Mouse (Mus musculus): ENCODE measurements at regions not wholly inside any gene's neighbourhood (a gene's known extent, or its start where the extent isn't known, plus 50 kb on each side); places are given as distances from the start of the nearest gene placed in this dataset.

DNA sequence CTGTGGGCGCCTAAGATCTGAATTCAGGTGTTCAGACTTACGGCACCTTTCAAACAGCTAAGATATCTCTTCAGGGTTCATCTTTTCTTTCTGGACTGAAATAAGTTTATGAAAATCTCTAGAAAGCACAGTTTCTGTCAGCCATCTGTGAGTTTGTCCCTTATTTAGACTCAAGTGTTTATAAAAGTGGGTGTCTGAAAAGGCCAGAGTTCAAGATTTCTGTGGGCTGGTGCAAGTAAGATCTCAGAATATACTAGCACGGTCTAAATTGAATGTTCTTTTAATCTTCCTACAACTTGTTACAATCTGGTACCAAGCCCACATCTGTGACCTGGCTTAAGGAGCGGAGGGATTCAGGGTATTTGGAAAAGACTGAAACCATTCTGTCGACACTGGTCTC lies 233.4 kb upstream of the Adgrl2 start:
- no peak for DNase-seq (ENCODE audit: low spot score in 2 of 2)

DNA sequence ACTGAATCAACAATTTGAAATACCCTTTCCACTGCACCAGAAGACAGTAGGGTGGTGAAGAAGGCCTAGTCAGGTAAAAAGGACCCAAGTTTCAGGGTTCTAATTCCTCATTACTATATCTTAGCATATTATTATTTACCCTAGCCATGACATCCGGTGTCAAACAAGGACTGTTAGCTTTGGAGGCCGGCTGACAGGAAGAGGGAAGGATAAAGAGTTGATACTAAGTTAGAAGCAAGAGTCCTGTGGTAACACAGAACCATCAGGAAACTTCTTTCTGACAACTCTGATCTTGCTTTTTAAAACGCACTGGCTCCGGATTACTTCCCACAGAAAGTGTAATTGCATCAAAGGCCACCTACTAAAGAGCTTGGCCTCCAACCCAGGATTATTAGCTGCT lies 230.6 kb upstream of the Adgrl2 start:
- DNase-seq (ENCODE audit: low spot score in 2 of 2) = no peak

DNA sequence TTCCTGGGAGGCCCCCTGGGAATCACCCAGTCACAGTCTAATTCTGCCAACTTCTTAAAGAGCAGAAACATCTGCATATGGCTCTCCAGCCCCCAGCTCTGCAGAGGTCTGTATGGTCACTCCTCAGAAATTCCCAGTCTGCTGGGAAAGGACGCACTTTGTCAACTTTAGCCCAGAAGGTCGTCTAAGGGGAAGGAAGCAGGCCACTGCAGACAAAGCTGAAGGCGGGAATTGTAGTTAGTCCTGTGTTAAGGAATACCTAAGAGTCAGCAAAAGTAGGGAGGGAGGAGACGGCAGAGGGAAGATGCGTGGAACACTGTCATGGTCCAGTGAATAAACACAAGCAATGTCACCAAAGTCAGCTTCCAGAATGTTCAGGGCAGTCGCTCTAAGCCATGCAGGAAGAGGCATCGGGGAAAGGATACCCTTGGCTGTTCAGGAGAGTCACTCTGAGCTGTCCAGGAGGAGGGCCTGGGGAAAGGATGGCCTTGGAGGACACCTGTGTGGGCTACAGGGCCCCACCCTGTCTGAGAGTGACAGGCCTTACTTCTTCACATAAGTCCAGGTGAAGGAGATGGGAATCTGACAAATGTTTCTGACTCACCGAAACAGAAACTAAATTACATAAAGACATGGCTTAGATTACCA lies 230.1 kb upstream of the Adgrl2 start:
- no peak for DNase-seq (ENCODE audit: low spot score in 2 of 2)

DNA sequence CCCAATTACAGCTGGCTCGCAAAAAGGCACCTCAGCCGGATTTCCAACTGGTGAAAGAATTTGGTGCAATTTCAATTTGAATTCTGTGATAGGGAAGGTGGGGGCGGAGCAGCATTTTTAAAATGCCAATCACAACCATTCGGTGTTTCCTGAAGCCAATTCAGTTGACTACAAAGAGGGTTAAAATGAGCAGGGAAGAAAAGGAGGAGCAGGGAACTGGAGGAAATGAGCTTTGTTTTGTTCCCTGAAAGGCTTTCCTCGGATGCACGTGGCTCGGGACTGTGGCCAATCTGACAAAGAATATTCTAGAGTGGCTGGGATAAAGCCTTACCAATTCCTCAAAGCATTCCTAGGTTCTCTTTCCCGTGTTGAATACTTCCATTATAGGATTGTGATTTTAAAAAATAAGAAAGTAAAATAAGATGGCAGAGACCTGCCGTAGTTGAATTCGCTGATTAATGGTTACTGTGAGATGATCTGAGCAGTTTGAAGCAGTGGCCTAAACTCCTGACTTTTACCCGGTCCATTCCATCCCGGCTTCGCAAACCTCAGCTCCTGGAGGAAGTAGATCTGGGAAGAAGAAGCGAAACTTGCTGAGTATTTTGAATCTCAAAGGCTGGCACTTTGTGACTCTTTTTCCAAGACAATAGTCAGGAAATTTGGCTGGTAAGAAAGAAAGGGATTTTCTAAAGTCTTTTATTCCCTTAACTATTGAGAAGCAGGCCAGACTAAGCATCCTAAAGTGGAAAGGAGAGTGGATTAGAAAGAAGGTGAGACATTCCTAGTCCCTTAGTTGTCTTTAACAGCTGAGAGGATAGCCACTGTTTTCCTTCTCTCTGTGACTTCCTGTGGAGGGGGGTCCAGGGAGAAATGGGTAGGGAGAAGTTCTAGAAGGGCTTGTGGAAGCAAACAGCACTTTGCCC lies 229.3 kb upstream of the Adgrl2 start:
- DNase-seq (ENCODE audit: low spot score in 2 of 2) = no peak

DNA sequence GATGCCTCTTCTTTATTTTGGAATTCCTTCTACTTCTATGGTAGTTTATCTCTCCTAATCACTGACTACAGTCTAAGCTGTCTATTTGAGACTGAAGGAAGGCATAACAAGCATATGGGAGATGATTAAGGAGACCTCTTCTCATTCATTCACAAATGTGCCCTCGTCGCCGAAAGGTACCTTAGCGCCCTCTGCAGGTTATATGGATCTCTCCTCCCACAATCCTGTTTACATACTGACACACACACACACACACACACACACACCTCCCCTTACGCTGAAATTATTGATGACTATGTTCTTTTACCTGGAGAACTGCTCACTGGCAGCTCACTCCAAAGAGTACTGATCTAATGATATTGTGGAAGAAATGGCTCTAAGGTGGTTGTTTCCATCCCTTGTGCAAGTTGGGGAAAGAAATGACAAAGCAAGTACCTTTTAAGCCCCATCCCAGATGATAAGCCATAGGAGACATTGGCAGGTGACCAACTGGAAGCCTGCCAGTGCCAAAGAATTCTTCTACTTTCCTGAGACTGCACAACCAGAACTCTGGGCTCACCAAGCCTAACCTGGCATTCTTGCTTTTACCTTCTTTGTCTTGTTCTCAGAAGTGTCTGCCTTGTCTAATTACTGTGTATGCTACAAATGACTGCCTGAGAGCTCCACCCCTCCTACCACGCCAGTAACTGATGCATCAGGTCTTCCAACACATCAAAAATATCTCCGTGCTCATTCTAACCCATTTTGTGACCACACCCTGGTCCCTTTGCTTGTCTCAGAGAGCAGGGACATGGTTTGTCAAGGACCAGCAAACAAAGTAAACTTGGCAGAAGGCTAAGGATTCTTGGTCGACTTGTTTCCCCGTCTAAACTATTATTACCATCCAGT lies 227.8 kb upstream of the Adgrl2 start:
- DNase-seq (ENCODE audit: low spot score in 2 of 2) = no peak

DNA sequence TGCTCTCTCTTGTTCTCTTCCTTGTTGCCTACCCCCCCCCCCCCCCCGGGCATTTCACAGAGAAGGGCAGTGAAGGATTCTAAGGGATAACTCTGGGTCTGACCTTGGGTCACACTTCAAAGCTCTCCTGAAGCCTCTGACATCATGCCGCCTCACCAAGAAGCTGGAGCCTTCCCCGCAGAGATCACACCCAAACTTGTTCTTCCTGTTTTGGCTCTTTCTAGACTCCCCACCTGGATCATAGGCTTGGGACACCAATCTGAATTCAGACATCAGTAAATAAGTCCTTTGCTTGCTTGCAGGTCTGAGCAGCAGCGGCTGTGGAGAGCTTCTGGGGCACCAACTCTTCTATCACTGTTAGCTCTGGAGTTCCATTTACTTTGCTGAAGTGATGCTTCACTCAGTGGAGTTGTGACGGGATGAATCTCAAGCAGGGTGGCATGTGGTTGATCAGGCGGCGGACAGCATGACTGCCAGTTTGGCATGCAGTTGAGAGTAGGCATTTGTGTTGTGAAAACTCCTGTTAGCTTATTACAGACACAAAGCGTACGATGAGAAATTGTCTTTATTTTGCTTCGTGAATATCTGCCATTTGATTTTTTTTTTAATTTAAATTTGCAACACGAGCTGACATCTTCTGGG lies 226.5 kb upstream of the Adgrl2 start:
- no peak for DNase-seq (ENCODE audit: low spot score in 2 of 2)

DNA sequence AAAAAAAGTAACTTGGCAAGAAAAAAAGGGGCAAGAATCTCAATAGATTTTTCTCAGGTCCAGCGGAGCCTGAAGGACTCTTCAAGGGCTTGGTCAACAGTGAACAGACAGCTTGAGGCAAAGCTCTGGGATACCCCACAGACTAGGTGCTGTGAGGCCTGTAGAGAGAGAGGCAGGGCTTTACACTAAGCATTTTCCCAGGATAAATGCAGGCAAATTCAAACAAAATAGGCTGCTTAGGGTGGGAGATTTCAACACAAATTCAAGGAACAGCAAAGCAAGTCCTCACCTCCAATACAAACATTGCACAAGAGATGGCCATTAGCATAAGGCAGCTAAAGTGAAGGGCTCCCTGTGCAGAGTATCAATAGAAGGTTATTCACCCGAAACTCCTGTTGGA lies 225.3 kb upstream of the Adgrl2 start:
- DNase-seq (ENCODE audit: low spot score in 2 of 2) = no peak

DNA sequence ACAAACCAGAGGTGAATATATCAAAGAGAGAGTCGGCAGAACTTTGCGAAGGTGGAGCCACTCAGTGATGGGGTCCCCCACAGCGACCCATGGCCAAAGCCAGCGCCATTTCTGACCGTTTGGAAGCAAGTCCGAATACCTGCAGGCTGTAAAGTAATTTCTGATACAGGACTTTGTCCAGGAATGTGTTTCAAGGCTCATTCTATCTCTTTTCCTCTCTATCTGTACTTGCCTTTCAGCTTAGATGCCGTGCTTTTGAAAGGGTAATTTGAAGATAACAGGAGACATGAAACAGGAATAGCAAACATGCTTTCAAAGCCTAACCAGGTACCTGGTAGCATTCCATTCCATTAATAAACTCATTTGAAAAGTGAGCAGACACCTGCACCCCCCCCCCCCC lies 221.6 kb upstream of the Adgrl2 start:
- DNase-seq (ENCODE audit: low spot score in 2 of 2) = no peak

DNA sequence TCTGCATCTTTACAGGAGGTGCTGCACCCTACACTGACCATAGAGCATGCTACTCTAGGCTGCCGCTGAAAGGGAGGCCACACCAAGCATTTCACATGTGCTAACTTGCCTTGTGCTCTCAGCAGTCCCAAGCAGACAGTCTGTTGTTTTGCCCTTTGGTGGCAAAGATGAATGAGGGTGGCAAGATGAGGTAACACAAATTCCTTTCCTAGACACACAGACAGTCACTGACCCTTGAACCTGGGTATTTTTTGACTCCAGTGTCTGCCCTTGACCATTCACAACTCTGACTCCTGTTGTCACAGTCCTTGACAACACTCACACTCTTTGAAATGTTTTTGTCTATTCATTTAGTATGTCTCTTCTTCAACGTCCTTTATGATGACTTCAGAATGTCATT lies 218.9 kb upstream of the Adgrl2 start:
- DNase-seq (ENCODE audit: low spot score in 2 of 2) = no peak

DNA sequence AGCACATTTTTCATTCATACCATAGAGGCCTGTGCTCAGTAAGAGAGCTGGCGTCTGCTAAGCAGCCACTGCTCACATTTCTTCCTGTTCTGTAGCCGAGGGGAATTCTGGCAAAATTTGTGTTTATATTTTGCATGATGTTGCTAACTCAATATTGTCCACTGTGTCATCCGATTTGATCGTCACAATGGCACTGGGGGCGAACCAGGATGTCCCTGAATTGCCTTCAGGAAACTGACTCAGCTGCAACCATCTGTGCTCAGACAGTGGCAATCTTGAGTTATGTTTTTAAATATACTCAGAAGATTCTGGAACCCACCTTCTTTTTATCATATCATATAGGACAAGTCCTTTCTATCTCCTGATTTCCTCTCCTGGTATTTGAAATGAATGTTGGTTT lies 213.1 kb upstream of the Adgrl2 start:
- DNase-seq (ENCODE audit: low spot score in 2 of 2) = no peak

DNA sequence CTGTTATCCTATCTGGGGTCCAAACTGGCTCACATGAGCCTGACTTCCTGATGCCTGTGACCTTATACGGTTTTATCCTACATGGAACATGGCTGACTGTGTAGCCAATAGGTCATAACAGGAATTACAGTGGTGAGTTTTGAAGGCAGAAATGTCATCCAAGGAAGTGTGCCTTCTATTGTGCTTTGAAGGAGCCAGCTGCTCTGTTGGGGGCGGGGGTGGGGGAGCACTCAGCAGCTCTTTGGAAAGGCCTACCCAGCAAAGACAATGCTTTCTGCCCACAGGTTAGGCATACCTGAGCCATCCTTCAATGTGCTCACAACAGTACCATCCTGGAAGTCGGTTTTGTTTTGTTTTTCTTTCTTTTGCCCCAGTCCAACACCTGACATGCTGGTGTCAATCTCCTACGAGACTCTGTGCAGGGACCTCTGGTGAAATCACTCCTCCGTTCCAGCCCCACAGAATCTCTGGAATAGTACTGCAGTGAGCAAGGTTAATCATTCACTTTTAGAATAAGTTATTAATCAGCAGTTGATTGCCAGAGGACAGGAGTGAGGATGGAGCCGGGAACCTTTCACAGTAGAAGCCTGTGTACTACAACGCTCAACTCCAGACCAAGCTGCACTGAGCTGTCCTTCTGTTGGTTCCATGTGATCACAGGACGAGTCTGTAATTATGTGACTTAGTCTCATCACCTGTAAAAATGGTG lies 206.3 kb upstream of the Adgrl2 start:
- no peak for DNase-seq (ENCODE audit: low spot score in 2 of 2)

DNA sequence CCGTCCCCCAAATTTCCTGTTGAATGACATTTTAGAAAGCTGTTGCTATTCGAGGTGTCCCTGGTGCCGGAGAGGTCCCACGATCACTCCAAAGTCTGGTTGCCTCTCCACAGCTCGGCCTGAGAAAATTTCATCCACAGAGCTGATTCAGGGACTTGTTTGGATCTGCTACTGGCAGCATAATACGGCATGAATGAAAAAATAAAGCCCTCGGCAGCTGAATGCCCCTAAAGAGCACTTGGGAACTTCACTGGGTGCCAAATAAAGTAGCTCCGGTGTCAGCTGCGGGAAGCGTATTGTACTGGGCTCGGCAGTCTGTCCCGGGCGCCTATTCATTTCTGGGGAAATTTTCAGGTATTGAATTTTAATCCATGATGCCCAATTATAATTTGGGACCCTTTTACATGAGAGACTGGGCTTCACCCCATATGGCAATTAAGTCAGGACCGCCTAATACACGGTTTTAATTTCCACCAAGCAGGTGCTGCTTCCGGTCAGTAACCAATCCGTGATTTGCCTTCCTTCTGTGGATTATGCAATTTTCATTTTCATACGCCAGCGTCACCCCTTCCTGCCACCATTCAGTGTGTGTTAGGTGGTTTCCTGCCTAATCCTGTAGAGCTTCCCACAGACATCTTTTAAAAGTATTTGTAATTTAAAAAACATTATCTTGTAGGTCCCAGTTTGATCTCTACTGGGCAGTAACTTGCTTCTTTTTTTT lies 200.7 kb upstream of the Adgrl2 start:
- DNase-seq (ENCODE audit: low spot score in 2 of 2) = no peak

DNA sequence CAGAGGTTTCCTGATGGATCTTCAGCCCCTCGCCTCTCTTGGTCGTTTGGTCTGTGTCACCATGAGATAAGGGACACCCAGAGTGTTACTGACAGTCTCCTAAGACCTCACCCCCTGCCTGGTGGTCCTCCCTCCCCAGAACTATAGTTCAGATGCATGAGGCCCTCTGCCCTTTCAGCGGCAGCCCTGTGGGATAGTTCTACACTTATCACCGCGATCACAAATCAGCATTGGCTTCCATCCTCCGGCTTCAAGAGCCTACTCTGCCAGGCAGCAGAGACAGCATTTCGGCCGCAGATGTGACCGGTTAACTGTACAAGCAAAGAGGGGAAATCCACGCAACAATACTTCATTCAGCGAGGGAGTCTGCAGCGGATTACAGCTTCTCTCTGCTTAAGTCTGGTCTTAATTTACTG lies 193.8 kb upstream of the Adgrl2 start:
- no peak for DNase-seq (ENCODE audit: low spot score in 2 of 2)

DNA sequence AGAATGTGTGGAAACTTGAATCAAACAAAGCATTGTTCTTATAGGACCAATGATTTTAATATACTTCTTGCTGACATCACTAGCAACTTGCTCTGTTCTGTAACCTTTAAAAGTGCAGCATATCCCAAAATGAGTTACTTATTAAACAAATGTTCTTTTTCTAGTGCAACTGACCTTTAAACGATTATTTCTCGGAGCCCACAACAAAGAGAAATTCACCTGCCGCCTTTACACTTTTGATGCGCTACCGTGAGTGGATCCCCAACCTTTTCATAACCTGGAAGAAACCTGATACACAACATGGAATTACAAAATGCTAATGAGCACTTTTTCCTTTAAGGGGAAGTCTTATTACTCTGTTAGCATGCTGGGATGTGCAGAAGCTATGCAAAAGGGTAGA lies 191.7 kb upstream of the Adgrl2 start:
- no peak for DNase-seq (ENCODE audit: low spot score in 2 of 2)

DNA sequence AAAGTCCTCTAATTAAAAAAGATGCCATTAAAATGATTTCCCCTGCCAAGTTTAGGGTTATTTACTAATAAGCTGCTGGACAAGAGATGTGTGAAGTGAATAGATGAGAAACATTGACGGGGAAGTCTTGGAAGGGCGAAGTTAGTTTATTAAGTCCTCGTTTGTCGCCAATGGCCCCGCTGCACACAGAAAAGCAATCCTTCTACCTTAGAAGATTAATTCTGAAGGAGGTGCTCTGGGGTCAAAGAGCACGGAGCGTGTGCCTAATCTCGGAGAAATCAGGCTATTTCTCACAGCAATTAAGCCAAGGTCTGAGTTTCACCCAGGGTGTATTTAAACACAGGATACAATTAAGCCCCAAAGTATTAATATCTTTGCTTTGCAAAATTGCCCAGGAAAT lies 189.8 kb upstream of the Adgrl2 start:
- no peak for DNase-seq (ENCODE audit: low spot score in 2 of 2)

DNA sequence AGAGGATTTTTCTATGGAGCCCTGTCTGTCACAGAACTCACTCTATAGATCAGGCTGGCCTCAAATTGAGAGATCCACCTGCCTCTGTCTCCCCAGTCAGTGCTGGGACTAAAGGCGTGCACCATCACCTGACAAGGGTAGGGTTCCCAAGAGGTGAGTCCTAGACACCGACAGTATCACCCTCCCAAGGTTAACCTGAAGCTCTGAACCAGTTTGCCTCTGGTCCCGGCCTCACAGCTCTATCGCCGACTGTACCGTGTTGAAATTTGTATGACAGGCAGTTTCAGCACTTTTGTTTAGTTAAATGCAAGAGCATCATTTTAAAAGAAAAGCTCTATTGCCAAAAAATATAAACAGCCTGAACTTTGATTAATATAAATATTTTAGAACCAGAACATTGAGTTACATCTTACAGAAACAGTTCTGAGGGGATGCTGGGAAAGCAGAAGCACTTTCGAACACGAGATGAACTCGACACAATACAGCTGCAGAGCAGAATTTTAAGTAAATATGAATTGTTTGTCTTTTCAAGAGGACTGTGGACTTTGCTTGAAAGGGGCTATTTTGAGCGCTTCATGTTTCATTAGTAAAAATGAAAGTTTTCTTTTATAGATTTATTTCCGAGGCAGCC lies 189.2 kb upstream of the Adgrl2 start:
- DNase-seq (ENCODE audit: low spot score in 2 of 2) = no peak

DNA sequence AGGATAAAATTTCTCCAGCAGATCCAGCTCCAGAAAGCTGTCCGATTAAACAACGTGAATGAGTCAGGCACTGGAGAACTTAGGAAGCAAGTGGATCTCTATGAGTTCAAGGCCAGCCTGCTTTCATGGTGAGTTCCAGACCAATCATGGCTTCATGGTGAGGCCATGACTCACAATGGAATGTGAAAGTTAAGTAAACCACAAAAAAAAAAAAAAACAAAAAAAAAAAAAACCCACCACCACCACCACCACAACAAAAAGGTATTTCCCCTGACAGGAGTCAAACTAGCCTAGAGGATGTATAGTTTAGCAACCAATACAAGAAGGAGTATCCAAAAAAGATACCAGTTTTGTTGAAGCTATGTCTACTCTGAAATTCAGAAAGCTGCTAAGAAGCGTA lies 188.5 kb upstream of the Adgrl2 start:
- no peak for DNase-seq (ENCODE audit: low spot score in 2 of 2)

DNA sequence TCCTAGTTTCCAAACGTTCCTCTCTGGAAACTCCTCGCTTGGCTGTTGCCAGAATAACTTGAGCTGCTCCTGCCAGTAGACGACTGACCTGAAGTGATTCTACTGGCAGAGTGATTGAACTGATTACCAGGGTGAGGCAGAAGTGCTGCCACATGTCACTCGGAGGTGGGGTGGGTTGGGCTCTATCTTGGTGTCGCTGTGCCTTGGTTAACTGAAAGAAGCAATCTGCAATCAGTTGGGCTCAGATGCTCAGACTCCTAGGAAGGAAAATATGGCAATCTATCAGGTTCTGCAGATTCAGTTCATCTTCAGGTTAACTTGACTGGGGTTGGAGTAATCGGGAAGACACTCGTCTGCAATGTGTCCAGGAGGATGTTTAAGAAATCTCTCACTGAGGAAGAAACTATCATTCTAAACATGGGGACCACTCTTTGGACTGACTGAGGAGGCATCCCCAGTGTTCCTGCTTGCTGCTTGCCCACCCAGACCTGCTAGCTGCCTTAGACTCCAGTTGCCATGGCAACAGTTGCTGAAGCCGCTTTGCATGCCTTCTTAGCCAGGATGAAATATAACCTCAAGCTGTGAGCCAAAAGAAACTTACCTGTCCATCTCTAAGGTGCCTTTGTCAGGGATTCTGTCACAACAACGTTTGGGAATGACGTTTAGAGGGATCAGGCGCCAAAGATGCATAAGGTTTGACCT lies 184.5 kb upstream of the Adgrl2 start:
- DNase-seq (ENCODE audit: low spot score in 2 of 2) = no peak

DNA sequence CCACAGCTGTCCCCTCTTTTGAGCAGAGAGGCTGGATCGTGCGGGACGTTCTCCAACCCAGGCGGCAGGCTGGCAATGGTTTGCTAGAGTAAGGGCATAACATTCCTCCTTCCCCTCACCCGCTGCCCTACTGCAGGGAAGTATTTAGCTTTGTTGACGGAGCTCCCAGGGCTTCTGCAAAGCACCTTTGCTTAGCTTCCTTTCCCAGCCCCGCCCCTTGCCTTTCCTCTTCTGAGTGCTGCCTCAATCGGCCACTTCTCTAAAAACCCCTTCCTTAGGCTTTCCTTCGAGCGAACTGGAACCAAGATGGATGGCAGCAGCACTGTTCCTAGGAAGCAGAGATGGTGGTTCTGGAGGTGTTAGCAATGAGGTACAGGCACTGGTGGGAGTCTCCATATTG lies 183.2 kb upstream of the Adgrl2 start:
- peak in 1 of 2 experiments; percentile 14 for DNase-seq (ENCODE audit: low spot score in 2 of 2)
